Mouse (Mus musculus): ENCODE data around the gene Heatr9.

DNA sequence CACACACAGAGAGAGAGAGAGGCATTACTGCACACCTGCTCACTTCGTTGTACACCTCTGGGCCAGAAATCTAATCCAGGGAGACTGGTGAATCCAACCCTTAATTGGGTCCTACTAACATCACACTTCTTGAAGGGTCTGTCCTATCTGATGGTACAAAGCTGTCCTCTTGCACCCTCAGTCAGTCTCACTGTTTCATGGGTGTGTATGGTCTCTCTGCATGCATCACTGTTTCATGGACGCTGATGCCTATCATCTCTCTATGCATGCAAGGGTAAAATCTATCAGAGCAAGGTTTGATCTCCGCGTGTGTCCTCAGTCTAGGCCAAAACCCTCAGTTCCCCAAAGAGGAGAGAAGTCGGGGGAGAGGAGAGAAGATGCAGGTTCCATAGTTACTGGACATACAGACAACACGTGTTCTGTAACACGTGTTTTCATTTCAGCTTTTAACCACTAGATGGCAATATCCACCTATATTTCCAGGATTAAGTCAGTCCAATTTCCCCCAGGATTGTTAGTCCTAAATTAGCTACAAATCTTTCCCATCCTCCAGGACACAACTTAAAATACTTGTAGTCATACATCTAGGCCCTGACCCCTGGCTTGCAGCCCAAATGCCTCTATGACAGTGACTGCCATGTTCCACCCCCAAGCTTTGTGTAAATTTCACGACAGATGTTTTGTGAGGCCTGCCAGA lies 34.3 kb upstream of the Heatr9 start:
- TF ChIP-seq CTCF (IDR thresholded peaks at IDR 0.05; ENCODE audit: low read depth, low read length) (peak; percentile 7), EP300 (IDR thresholded peaks at IDR 0.05; ENCODE audit: insufficient read depth, low read depth, low read length) (no peak)
